12 mouse cellular contexts compared by ENCODE assay signal in genomic region chr2:60515817-60516216, GRCm38 (mm10). TPM values are rescaled to one million over a fixed set of nuclear protein-coding genes. Genes with fewer than 3 reads are reported as not detected.
DNase-seq lines count a peak whose midpoint lies in the region; ATAC-seq lines count a peak whose summit lies in the region.
"Had no signal": no experiment of that assay in that cellular context is flagged by ENCODE, and none has a peak within 500 bp of the region (broad histone marks: within the 10 kb centered on the region; RNA-seq: fewer than 3 reads in every experiment).

No protein-coding gene starts in this region.

- no peaks in the 10 kb centered on the region for H3K36me3 ChIP-seq in heart, embryonic 12.5 days
- no peaks in the 10 kb centered on the region for H3K36me3 ChIP-seq in heart, embryonic 14.5 days (ENCODE audit: control insufficient read depth, insufficient read depth, low read length)
- H3K36me3 ChIP-seq in forebrain, embryonic 12.5 days (replicated peaks): no peaks in the 10 kb centered on the region
- H3K36me3 ChIP-seq in midbrain, embryonic 15.5 days (replicated peaks): no peaks in the 10 kb centered on the region
- H3K36me3 ChIP-seq: hindbrain, embryonic 10.5 days had no signal

- H3K4me3 ChIP-seq in heart, embryonic 12.5 days: peak overlapping the region; percentile 15
- peak overlapping the region; percentile 21 to 29; a peak in 3 of 4 replicates for H3K4me3 ChIP-seq in heart, embryonic 14.5 days (ENCODE audit: control insufficient read depth in 1 of 2, insufficient read depth in 1 of 2, low read depth in 1 of 2, low read length in 2 of 2)
- no peak overlapping the region for H3K4me3 ChIP-seq in forebrain, embryonic 12.5 days (replicated peaks)
- H3K4me3 ChIP-seq in midbrain, embryonic 15.5 days: no peak overlapping the region
- H3K4me3 ChIP-seq: gastrocnemius, adult 2 months; hindbrain, embryonic 10.5 days had no signal

- H3K9me3 ChIP-seq in heart, embryonic 12.5 days (replicated peaks): no peaks in the 10 kb centered on the region
- no peaks in the 10 kb centered on the region for H3K9me3 ChIP-seq in heart, embryonic 14.5 days (ENCODE audit: control insufficient read depth, low read length)
- H3K9me3 ChIP-seq in forebrain, embryonic 12.5 days: no peaks in the 10 kb centered on the region
- H3K9me3 ChIP-seq in midbrain, embryonic 15.5 days: no peaks in the 10 kb centered on the region
- H3K9me3 ChIP-seq: hindbrain, embryonic 10.5 days had no signal

- peak; percentile 36; the same call in 1 of the 2 replicates for ATAC-seq in heart, embryonic 12.5 days (ENCODE audit: insufficient number of reproducible peaks, low FRiP score)
- no peak; the same call in 1 of the 2 replicates for ATAC-seq in heart, embryonic 14.5 days (ENCODE audit: insufficient number of reproducible peaks, insufficient read depth, low FRiP score, low read depth)
- ATAC-seq in forebrain, embryonic 12.5 days (ENCODE audit: low FRiP score): no peak
- ATAC-seq in midbrain, embryonic 15.5 days (replicated peaks): no peak

- H3K27ac ChIP-seq in heart, embryonic 12.5 days (ENCODE audit: poor library complexity, severe bottlenecking): no peak overlapping the region; the same call in 1 of the 2 replicates
- H3K27ac ChIP-seq in heart, embryonic 14.5 days (replicated peaks in 1 of 2; ENCODE audit: control insufficient read depth in 1 of 2, insufficient read depth in 1 of 2, low read depth in 2 of 2, low read length in 2 of 2): no peak overlapping the region
- no peak overlapping the region for H3K27ac ChIP-seq in forebrain, embryonic 12.5 days
- H3K27ac ChIP-seq in midbrain, embryonic 15.5 days: no peak overlapping the region
- H3K27ac ChIP-seq: gastrocnemius, adult 2 months; hindbrain, embryonic 10.5 days had no signal

- peaks cover 9% of the 10 kb centered on the region for H3K4me1 ChIP-seq in heart, embryonic 12.5 days (replicated peaks)
- H3K4me1 ChIP-seq in heart, embryonic 14.5 days (ENCODE audit: control insufficient read depth in 2 of 2, insufficient read depth in 2 of 2, low read length in 2 of 2): peaks cover 7 to 11% of the 10 kb centered on the region in 2 experiments
- no peaks in the 10 kb centered on the region for H3K4me1 ChIP-seq in forebrain, embryonic 12.5 days
- H3K4me1 ChIP-seq in midbrain, embryonic 15.5 days: no peaks in the 10 kb centered on the region

- H3K4me2 ChIP-seq in heart, embryonic 12.5 days: peak overlapping the region; percentile 58
- H3K4me2 ChIP-seq in heart, embryonic 14.5 days (ENCODE audit: low read length): peak overlapping the region; percentile 59
- H3K4me2 ChIP-seq in forebrain, embryonic 12.5 days: no peak overlapping the region
- no peak overlapping the region for H3K4me2 ChIP-seq in midbrain, embryonic 15.5 days

- no peak overlapping the region; the same call in 1 of the 2 replicates for H3K9ac ChIP-seq in heart, embryonic 12.5 days
- H3K9ac ChIP-seq in heart, embryonic 14.5 days (ENCODE audit: low read length): peak overlapping the region; percentile 39; the same call in 1 of the 2 replicates
- no peak overlapping the region for H3K9ac ChIP-seq in forebrain, embryonic 12.5 days
- no peak overlapping the region for H3K9ac ChIP-seq in midbrain, embryonic 15.5 days

- WGBS in heart, embryonic 12.5 days: 32% methylated on average over 8 of the region's 8 CpGs
- WGBS in heart, embryonic 14.5 days: 14% methylated on average over 8 of the region's 8 CpGs
- 70% methylated on average over 8 of the region's 8 CpGs for WGBS in forebrain, embryonic 12.5 days
- WGBS in midbrain, embryonic 15.5 days: 60% methylated on average over 8 of the region's 8 CpGs

- no peak for DNase-seq in heart, adult 8-10 months (ENCODE audit: low spot score)
- DNase-seq in brain, adult 2 months (ENCODE audit: low read depth, low spot score): peak; percentile 21
- peak; percentile 11 for DNase-seq in kidney, postnatal 14 days
- no peak for DNase-seq in testis, postnatal 14 days (ENCODE audit: low spot score)
- DNase-seq: cerebellum, adult 9-10 months; gastrocnemius, adult 2 months had no signal

- no peaks in the 10 kb centered on the region for H3K27me3 ChIP-seq in heart, embryonic 12.5 days (replicated peaks)
- H3K27me3 ChIP-seq in heart, embryonic 14.5 days (ENCODE audit: control insufficient read depth, insufficient read depth, low read length): no peaks in the 10 kb centered on the region
- no peaks in the 10 kb centered on the region for H3K27me3 ChIP-seq in forebrain, embryonic 12.5 days
- no peaks in the 10 kb centered on the region for H3K27me3 ChIP-seq in midbrain, embryonic 15.5 days (replicated peaks)

RNA-seq across cellular contexts. Expression of gene Pla2r1, which starts 37.3 kb away (rescaled TPM):
- 2.4 and 2.5 TPM in 2 replicates for polyA plus RNA-seq in heart, embryonic 12.5 days (2016; fragmentation: Nextera tagmentation; extraction: Ambion mirVana)
- 1 to 10 TPM; 1.4 to 3.0 (median 1.5) TPM for total RNA-seq in heart, adult 8-10 months (2022)
- polyA plus RNA-seq in heart, embryonic 14.5 days (2014; fragmentation: Nextera tagmentation; extraction: Ambion mirVana): 2.1 and 3.6 TPM in 2 replicates
- 0.83 and 1.5 TPM in 2 replicates for polyA plus RNA-seq in forebrain, embryonic 12.5 days (2016; fragmentation: Nextera tagmentation; extraction: Ambion mirVana)
- polyA plus RNA-seq in midbrain, embryonic 15.5 days (2015; fragmentation: Nextera tagmentation; extraction: Ambion mirVana): 0.38 and 0.50 TPM in 2 replicates
- total RNA-seq: megakaryocyte, adult 5-6 weeks had no signal

Comparison
In these comparisons a context has a peak if more than half of its experiments do, and no peak if none do; other contexts are left out.
1. H3K4me2 ChIP-seq: peak in heart, embryonic 12.5 days (single experiment) and heart, embryonic 14.5 days (single experiment); none in forebrain, embryonic 12.5 days (single experiment) and midbrain, embryonic 15.5 days (single experiment).
2. H3K4me3 ChIP-seq: peak in heart, embryonic 12.5 days (single experiment) and heart, embryonic 14.5 days (2 of 2); none in forebrain, embryonic 12.5 days (single experiment) and midbrain, embryonic 15.5 days (single experiment).
3. DNase-seq: peak in brain, adult 2 months (single experiment) and kidney, postnatal 14 days (single experiment); none in heart, adult 8-10 months (single experiment) and testis, postnatal 14 days (single experiment).